Mouse (Mus musculus): Measurements from ENCODE around the gene Ccdc110.

Ccdc110 gene

GRCm38 (mm10) chr8:45986665-45987064, 52.2 kb downstream of the Ccdc110 start:
- DNase-seq, result no peak

DNA sequence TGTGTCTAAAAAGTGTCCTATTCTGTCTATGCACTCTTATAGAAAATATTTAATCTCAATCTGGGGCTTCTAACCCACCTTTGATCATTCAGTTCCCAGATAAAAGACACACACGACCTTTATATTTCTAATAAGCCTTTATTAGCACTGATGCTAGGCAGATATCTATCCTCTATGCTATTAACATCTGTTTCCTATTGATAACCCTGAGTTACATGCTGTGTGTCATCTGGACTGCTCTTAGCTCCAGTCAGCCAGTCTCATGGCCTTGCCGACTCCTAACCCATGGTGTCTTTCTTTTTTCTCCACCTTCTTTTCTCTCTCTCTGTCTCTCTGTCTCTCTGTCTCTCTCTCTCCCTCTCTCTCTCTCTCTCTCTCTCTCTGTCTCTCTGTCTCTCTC, 53.8 kb downstream of the Ccdc110 start:
- DNase-seq, result no peak

GRCm38 (mm10) chr8:45990631-45991310, 56.4 kb downstream of the Ccdc110 start:
- no peak for DNase-seq

Data from right cerebral cortex, adult 18-20 months (tissue).